Mouse (Mus musculus): Measurements from ENCODE around the gene Tcaim.
"Not testable (repeated sequence)": the region's sequence is repeated elsewhere in the genome, so short reads cannot be mapped to it uniquely, and the experiment has no call there.

Tcaim gene

DNA sequence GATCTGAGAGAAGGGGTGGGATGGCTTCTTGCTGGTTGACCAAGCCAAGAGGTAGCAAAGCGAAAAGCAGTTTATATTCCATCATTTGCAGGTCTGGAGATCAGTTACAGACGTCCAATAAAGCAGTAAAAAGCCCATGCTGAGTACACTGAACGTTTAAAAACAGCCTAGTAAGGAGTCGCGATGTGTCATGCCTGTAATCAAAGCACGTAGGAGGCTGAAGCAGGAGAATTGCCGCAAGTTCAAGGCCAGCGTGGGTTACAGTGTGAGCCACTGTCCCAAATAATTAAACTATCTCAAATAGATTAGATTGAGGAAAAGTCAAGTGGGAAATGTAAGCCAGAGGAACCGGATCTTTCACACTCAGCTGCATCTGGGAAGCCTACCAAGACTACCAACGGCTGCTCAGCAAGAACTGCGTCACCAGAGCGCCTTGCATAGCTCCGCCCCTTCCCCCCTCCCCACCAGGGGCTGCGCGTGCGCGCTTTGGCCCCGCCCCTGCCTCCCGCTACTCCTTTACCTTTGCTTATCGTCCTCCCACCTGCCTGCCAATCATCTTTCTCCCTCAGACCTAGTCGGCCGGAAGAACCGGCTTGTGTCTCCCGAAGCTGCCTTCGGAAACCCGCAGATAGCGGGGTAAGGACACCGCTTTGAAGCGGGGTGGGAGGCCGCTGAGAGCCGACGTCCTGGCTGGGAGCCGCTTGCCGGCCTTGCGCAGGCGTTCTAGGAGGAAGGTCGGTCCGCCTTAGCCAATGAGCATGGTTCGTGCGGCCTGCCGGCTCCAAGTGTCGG, at the start of gene Tcaim:
Tcaim (plus strand) TSS at position 487 of the 792 bp plus-strand sequence.
- peak; percentile 78 for DNase-seq (ENCODE audit: low read depth, low spot score)

DNA sequence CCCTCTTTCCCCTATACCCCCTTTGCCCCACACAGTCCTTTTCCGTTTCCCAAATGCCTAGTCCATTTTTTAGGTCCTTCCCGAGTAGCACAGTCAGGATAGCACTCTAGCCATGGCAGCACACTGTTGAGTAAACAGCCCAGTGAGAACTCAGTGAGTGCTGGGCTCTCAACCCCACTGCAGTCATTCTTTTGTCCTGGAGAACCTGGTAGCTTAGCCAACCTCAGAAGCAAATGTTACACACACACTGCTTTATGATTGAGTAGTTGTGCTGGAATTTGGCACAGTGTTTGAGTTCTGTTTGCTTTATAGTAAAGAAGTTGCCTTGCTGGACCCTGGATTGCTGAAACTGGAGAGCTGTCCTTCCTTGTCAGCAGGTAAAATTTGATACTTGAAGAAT, 47.7 kb upstream of the Tcaim start:
- DNase-seq (ENCODE audit: low read depth, low spot score): no peak

DNA sequence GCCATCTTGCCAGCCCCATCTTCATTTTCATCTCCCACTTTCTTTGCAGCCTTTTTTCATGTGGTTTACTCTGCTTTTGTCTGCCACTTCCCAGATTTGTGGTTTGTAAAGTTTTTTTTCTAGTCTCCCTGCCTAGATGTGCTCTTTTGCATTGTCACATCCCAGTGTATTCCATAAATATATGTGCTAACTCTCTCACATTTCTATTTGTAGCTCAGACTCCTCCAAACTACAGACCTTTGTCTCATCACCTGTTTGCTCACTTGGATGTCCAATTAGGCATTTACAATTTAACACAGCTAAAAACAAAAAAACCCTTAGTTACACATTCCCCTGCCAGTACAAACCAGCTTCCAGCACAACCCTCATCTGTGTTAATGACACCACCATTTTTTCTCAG, 45.2 kb upstream of the Tcaim start:
- DNase-seq (ENCODE audit: low read depth, low spot score): no peak

DNA sequence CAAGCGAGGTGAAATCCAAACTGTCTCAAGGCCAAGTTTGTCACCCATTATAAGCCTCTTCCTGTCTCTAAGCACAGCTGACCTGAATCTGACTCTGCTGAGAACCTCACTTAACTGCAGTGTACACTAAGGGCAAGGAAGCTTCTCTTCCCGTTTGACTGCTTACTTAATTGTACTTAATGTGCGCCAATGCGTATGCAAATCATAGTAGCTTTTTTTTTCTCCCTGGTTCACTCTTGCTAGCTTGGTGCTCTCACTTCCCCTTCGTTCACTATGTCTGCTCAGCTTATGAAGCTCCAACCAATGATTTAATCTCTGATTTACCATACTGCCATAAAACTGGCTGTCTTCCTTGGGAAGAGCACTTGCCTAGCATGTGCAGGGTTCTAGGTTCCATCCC, 20.1 kb upstream of the Tcaim start:
- no peak for DNase-seq (ENCODE audit: low read depth, low spot score)

DNA sequence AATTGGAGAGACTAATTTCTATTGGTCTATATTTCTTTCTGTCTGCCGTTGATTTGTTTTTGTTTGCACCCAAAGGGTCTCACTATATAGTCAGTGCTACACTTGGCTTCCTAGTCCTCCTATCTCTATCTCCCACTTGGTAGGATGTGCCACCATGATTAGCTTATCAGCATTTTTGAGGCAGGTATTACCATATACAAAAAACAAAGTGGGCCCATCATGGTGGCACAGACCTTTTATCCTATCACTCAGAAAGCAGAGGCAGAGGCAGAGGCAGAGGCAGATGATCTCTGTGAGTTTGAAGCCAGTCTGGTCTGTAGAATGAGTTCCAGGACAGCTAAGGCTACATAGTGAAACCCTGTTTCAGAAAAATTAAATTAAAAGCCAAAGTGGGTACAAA, 18.8 kb upstream of the Tcaim start:
- no peak for DNase-seq (ENCODE audit: low read depth, low spot score)

DNA sequence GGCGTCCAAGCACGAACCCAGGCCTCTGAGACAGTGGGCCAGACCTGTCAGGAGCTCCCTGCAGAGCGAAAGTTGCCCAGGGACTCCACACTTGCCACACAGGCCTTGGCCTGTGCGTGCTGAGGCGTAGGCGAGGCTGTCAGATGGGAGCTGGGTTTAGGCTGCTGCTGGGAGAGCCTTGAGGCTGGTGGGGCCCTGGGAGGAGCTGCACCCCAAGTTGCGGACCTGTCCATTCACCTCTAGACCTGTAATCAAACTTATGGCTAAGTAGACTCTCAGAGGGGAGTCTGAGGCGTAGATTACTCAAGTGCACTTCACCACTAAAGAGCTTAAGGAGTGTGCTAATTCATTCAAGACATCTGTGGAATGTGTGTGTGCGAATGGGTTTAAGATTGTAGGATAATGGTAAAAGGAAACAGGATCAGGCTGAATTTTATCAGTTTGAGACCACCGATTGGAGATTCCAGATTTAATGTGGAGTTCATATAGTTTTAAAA, 554 bp downstream of the Tcaim start:
- DNase-seq (ENCODE audit: low read depth, low spot score): no peak

DNA sequence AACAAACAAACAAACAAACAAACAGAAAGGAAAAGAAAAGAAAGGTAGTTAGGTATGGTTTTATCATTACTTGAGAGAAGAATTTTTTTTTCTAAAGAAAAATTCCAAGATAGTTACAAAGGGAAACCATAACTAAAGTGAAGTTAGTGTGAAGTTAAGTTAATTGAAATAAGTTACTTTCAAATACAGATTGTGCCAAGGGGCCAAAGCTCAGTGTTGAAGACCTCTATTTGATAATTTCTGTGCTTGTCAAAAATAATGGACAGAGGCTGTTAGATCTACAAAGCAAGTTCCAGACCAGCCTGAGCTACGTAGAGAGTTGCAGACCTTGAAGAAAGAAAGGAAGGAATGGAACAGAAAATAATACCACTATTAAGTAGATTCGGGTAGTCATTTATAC, 1.8 kb downstream of the Tcaim start:
- no peak for DNase-seq (ENCODE audit: low read depth, low spot score)

DNA sequence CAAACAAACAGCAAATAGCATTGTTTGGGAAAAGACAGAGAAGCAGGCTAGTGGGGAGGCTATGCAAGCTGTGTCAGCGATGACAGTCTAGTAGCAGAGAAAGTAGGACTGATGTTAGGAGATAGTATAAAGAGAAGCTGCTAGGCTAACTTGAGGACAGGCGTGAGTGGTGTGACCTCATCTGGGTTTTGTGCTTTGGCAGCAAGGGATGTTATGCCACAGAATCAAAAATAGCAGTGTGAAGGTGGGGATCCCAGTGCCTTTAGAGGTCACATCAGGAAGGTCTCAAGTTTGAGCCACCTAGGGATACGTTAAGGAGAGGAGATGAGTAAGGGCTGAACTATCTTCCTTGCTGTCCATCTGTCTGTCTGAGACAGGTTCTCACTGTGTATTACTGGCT, 4.9 kb downstream of the Tcaim start:
- DNase-seq (ENCODE audit: low read depth, low spot score): no peak

DNA sequence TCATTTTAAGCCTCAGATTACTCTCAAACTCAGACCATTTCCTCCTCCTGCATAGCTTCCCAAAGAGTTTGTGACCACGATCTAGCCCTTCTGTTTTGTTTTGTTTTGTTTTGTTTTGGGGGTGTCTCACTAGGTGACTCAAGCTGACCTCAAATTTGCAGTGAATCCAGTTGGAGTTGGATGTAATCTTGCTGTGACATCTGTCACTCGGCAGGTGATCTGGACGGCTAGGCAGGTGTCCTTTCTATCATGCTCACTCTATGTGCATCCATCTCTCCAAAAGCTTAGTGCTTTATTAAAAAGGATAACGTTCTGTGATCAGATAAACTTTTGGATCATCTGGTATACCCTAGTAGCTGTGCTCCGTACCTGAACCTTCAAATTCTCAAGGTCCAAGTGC, 7.0 kb downstream of the Tcaim start:
- no peak for DNase-seq (ENCODE audit: low read depth, low spot score)

DNA sequence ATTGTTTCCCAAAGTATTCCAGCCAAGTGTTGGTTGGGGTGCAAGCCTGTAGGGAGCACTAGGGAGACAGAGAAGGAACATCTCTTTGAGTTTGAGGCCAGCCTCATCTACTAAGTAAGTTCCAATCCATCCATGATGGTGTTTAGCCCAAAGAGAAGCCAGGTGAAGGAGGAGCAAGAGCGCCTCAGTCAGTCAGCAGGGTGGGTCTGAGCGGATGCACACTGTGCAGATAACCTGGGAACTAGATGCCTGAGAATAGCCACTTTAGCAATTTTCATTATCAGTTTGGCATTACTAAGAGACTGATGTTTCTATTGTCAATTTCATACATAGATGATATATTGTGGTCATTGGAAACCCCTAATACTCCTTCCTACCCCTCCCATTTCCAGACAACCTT, 9.4 kb downstream of the Tcaim start:
- DNase-seq (ENCODE audit: low read depth, low spot score): no peak

DNA sequence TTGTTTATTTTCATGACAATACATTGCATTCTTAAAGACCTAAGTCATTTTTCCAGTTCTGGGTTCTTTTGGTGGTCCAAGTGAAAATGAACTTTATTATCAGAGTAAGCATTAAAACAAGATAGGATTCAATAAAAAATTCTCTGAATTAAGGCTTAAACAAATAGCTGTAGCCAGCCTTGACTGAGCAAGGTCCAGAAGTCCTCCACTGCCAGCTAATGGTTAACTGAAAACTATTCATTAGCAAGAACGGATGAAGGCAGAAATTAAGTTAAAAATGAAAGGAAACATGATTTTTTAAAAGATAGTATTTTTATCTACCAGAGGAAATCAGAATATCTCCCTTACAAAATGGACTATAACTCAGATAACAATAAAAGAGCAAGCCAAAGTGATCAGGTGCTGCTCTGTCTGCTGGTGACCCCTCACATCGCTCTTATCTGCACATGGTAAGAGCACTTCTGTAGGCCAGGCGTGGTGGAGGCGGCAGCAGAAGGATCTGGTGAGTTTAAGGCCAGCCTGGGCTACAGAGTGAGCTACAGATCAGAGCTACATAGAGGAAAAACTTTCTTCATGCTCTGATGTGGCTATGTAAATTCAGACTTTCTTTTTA, 10.0 kb downstream of the Tcaim start:
- no peak for DNase-seq (ENCODE audit: low read depth, low spot score)

DNA sequence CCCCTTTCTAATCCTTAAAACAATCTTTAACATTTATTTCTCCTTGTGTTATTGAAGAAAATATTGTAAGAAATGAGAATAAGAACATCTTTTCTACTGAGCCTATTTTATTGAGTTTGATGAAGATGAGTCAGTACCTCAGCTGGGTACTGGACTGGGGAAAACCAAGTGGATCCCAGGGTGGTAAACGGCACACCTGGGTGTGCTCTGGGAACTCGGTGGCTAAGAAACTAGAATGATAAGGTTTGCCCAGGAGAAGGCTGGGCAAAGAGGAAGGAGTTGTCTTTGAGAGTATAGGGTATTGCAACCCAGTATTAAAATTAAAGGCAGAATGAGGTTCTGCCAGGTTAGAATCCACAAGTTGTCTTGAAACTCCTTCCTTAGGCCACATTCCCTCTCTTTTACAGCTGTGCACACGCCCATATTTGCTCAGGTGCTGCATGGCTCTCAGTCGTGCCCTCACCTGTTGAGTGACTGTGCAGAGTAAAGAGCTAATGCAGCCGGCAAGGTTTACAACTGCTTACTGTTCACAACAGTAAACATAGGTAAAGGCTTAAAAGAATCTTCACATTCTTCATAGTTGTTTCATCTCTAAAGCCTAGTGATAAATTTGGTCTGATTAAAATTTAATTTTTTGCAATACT, 18.2 kb downstream of the Tcaim start:
- DNase-seq (ENCODE audit: low read depth, low spot score): no peak

DNA sequence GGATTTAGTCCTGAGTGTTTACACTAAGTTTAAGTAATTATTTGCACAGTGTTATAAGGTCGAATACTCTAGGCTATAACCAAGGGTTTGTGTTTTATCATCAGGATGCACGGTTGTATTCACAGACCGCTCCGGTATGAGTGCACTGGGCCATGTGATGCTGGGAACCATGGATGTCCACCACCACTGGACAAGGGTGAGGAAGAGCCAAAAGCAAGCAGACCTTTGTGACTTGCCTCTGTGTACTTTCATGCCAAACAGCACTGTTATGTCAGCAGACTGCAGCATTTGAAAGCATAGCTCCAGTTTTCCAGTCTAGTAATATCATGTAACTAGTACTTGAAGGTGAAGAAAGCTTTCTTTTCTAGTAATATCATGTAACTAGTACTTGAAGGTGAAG, 21.4 kb downstream of the Tcaim start:
- DNase-seq (ENCODE audit: low read depth, low spot score): no peak

DNA sequence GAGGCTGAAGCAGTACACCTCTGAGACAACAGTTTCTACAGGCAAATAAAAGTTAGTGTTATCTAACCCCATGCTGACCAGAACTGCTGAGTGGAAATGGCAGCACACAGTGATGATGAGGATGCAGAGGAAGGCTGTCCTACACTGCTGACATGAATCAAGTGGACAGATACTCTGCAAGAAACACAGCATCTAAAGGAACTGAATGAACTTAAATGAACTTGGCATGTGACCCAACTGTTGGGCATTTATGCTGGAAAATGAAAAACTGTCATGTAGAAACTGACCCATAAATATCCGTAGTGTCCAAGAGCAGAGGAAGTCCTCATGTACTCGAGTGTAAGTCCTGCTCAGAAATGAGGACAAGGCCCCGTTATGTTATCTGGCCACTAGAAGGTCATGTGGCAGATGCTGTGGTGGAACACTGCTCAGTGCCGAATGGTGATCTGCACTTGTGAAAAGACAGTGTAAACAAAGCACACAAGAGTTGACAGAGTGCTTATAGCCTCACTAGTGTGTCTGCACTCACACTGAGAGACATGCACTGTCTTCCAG, 24.6 kb downstream of the Tcaim start:
- DNase-seq (ENCODE audit: low read depth, low spot score): no peak

DNA sequence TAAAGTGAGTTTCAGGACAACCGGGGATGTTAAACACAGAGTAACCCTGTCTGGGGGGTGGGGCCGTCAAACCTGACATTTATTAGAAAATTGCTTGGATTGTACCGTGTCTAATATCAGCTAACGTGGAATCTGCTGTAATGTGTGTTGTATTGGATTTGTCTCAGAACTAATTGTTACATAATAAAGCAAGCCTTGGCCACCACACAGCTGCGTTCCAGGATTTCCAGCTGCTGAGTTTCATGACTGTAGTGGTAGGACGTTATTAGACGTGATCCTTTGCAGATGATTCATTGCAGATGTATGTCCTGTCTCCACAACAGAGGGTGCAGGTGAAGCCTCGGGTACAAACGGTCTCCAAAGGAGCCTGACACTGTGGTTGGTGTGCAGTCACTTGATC, 30.8 kb downstream of the Tcaim start:
- no peak for DNase-seq (ENCODE audit: low read depth, low spot score)

DNA sequence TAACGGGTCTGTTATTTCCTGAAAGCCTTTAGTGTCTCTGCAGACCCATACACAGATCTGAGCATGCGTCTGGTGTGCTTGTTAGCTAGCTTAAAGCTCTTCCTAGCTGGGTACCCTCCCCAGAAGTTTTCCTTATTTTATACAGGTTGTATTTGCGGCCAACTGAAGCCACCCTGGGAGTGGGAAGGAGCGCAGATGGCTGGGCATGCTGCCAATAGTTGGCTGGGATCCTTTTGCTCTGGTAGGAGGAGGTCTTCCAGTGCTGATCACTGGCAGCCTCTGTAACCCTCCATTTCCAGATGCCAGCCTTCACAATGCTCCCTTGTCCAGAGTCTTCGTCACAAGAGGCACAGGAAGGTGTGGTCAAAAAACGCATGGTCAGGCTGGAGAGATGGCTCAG, 31.5 kb downstream of the Tcaim start:
- no peak for DNase-seq (ENCODE audit: low read depth, low spot score)

DNA sequence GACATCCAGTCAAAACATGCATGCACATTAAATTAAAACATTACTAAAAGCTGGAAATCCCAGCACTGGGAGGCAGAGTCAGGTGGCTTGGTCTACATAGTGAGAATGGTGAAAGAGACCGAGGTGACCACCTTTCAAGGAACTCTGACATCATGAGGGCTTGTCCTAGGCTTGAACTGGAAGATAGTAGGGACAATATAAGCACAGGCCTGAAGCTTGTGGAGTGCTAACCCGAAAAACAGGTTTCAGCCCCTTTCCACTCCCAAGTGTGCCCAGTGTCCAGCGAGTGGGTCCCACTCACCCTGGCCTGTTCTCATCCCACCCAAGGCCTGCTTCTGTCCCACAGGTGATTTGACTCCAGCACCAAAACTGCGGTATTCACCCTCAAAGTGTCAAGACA, 31.9 kb downstream of the Tcaim start:
- no peak for DNase-seq (ENCODE audit: low read depth, low spot score)

DNA sequence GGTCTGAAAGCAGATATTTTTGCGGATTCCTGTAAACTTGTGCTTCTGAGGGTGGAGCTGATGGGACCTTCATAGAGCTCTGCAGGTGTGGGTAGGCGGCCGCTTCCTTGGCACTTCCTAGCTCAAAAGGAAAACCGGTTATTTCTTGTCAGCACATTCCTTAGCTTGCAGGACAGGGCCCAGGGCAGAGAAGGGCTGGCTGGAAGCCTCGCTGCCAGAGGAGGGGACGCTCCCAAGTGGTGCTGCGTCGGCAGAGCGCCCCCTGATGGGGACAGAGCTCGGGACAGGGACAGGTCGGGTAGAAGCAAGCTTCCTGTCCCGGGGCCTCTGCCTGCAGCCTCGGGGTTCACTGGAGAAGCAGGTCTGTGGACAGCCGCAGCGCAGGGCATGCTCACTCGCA, 32.3 kb downstream of the Tcaim start:
- peak; percentile 61 for DNase-seq (ENCODE audit: low read depth, low spot score)

DNA sequence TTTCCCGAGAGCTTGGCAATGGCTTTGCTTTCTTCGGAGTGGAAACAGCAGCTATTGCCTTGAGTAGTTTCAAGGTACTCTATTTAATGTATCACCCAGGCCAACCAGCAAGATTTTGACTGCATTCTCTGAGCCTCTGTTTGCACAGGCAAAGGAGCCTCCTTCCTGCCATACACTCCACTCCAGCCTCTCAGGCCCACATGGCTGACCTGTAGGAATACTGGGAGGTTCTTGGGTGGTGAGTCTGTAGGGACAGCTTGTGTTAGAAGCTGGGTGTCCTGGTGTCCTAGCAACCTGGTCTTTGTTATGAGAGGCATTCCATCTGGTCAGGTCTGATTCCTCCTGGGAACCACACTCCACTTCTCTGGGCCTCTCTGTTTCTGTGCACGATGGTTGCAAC, 38.4 kb downstream of the Tcaim start, which contains the start of gene Gm35549:
Gm35549 (minus strand) TSS at position 276 of the 400 bp plus-strand sequence.
- DNase-seq (ENCODE audit: low read depth, low spot score): no peak

DNA sequence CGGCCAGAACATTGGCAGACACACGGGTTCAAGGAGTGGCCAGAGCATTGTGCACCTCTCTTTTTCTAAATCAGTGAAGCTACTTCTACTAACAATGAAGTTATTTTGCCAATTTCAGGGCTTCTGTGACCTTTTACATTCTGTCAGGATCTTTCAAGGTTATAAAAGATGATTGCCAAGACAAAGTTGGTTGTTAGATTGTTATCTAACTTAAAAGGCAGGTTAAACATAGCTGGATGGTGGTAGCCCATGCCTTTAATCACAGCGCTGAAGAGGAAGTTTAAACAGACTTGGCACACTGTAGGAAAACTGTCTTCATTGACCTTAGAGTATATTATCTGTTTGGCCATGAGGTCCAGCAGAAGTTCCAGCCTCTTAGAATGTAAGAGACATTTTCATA, 40.3 kb downstream of the Tcaim start:
- DNase-seq (ENCODE audit: low read depth, low spot score): no peak

DNA sequence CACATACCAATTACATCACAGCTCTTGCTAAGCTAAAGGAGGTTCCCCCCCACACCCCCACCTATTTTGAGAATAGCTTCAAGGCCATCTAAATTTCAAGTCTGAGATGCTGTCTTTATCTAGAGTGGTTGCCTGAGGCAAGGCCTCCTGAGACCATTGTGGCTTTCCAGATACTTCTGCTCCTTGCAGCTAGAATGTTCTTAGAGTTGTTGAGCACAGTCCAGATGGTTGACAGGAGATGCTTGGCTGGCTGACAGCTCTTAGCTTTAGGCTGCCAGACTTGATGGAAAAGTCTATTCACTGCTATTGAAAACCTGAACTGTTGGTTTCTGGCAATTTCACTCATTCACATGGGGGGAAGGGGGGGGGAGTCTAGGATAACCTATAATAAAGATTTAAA, 40.8 kb downstream of the Tcaim start:
- DNase-seq (ENCODE audit: low read depth, low spot score): no peak

DNA sequence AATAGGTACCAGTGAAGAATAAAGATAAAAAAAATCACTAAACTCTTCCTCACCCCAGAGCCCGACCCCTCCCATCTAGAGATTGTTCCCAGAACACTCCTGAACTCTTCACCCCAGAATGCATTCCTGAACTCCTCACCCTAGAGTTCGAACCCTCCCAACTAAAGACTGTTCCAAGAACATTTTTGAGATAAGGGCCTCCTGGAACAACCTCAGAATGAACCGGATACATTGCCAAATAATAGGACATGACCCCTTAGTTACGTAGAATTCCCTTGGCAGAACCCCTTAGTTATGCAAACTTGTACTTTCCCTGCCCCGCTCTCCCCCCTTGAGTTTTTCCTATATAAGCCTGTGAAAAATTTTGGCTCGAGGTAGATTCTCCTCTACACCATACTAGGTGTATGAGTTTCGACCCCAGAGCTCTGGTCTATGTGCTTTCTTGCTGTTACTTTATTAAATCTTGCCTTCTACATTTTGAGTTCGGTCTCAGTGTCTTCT, 42.5 kb downstream of the Tcaim start:
- not testable (repeated sequence) for DNase-seq (ENCODE audit: low read depth, low spot score)
